Mouse (Mus musculus) liver, embryonic 12.5 days (tissue): ENCODE measurements around the gene Fam110c. TPM values are rescaled to one million over a fixed set of nuclear protein-coding genes. Genes with fewer than 3 reads are reported as not detected.
"Not testable (repeated sequence)": the region's sequence is repeated elsewhere in the genome, so short reads cannot be mapped to it uniquely, and the experiment has no call there.

Source experiments
- ATAC-seq: fragments of 200-750 bp; cut with Nextera tagmentation; 2 replicates; pipeline ENCODE4 v1.8.0; 2017; ENCODE audit warnings: moderate number of reproducible peaks, mild to moderate bottlenecking, moderate library complexity
- H3K27ac ChIP-seq: fragments of 300-500 bp; sonication (generic); 2 replicates; pipeline ENCODE4 v1.5.1; 2016; ENCODE audit warnings: mild to moderate bottlenecking
- H3K27me3 ChIP-seq: fragments of 300-500 bp; sonication (generic); replicated peaks from 2 replicates; pipeline ENCODE4 v1.6.1; 2016; ENCODE audit warnings: mild to moderate bottlenecking, moderate library complexity
- H3K36me3 ChIP-seq: fragments of 300-500 bp; sonication (generic); 2 replicates; pipeline ENCODE4 v1.6.1; 2016; ENCODE audit warnings: mild to moderate bottlenecking, moderate library complexity
- H3K4me1 ChIP-seq: fragments of 300-500 bp; sonication (generic); 2 replicates; pipeline ENCODE4 v1.6.1; 2016
- H3K4me2 ChIP-seq: fragments of 300-500 bp; sonication (generic); 2 replicates; pipeline ENCODE4 v1.6.1; 2016; ENCODE audit warnings: mild to moderate bottlenecking, moderate library complexity
- H3K4me3 ChIP-seq: fragments of 300-500 bp; sonication (generic); 2 replicates; pipeline ENCODE4 v1.5.1; 2016; ENCODE audit warnings: mild to moderate bottlenecking, moderate library complexity
- H3K9ac ChIP-seq: fragments of 300-500 bp; sonication (generic); 2 replicates; pipeline ENCODE4 v1.6.1; 2016; ENCODE audit warnings: mild to moderate bottlenecking, moderate library complexity
- H3K9me3 ChIP-seq: fragments of 300-500 bp; sonication (generic); replicated peaks from 2 replicates; pipeline ENCODE4 v1.6.1; 2016; ENCODE audit warnings: mild to moderate bottlenecking, moderate library complexity
- WGBS: fragments of 180-500 bp; shearing (Covaris S2); methylation state at CpG from one replicate; pipeline ENCODE4 v1.1.7; 2016; ENCODE audit not compliant: insufficient replicate concordance; 5-methylcytosine and 5-hydroxymethylcytosine counted together
- polyA plus RNA-seq: library from polyadenylated mRNA; unstranded; fragments of >200 nt; fragmentation: Nextera tagmentation; extraction: Ambion mirVana; gene quantifications from 2 replicates; pipeline ENCODE4 v1.2.1, GENCODE M21; 2016

Gene Fam110c
- polyA plus RNA-seq: 1.3 and 1.4 TPM in 2 replicates

DNA sequence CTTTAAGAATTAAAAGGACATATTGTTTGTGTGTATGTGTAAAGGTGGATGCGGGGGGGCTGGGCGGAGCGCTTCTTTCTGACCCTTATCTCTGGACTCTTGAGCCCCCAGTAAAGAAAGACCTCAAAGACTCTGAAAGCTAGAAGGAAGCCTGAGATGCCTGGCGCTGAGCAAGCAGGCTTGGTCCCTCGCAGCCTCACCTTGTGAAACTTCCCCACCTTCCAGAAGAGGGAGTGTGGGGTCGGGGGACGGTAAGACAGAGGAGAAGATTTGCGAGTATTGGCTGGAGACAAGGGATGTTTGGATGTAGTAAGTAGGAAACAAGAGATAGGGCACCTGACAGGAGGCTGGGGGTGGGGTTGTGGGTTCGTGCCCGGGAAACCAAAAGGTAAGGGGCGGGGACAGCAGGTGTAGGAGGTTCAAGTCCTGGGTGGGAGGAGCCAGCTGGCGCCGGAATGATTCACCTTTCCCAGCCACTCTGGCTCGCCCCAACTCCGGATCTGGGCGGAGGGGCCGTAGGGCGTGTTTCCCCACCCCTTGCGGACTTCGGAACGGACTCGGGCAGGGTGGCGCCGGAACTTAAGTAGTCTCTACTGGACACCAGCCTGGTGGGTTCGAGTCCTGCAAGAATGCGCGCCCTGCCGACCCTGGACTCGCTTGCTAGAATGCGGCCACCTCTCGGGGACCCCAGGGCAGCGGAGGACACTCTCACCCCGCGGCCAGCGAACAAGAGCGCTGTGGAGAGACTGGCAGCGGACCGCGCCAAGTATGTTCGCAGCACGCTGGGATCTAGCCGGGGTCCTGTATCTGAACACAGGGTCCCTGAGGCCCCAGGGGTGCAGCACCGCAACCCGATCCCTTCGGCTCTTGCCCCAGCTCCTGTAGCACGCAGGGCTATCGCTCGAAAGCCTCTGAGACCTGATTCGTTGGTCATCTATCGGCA, at the start of gene Fam110c:
Gene Fam110c (plus strand): TSS at position 450 of the 943 bp plus-strand sequence.
- H3K4me3 ChIP-seq: peak within 1 kb of the TSS; percentile 71
- WGBS: 2% methylated on average over 50 of the region's 50 CpGs
- peak within 1 kb of the TSS; percentile 86 for H3K27ac ChIP-seq
- peak within 1 kb of the TSS; percentile 77 for H3K9ac ChIP-seq
- no peaks in the 10 kb centered on the region for H3K36me3 ChIP-seq
- H3K27me3 ChIP-seq: peaks cover 13% of the 10 kb centered on the region
- ATAC-seq: peak; percentile 59
- no peaks in the 10 kb centered on the region for H3K9me3 ChIP-seq
- H3K4me2 ChIP-seq: peak within 1 kb of the TSS; percentile 98
- H3K4me1 ChIP-seq: peaks cover 50% of the 10 kb centered on the region

- Histone ChIP-seq H3K4me2 (no peak overlapping the region), H3K4me3 (no peak overlapping the region), H3K9me3 (no peaks in the 10 kb centered on the region), H3K27ac (no peak overlapping the region), H3K9ac (no peak overlapping the region), H3K27me3 (no peaks in the 10 kb centered on the region), H3K4me1 (no peaks in the 10 kb centered on the region), H3K36me3 (no peaks in the 10 kb centered on the region)
- ATAC-seq: no peak
- 60% methylated on average over 7 of the region's 7 CpGs for WGBS
Observed at GRCm38 (mm10) chr12:31026423-31026822, 47.2 kb upstream of the Fam110c start.

GRCm38 (mm10) chr12:31052066-31052465, 21.6 kb upstream of the Fam110c start:
- H3K9ac ChIP-seq: no peak overlapping the region
- H3K4me1 ChIP-seq: no peaks in the 10 kb centered on the region
- H3K27me3 ChIP-seq: no peaks in the 10 kb centered on the region
- no peaks in the 10 kb centered on the region for H3K9me3 ChIP-seq
- H3K27ac ChIP-seq: no peak overlapping the region
- H3K4me2 ChIP-seq: no peak overlapping the region
- WGBS: 64% methylated on average over 4 of the region's 4 CpGs
- no peak for ATAC-seq
- no peaks in the 10 kb centered on the region for H3K36me3 ChIP-seq
- H3K4me3 ChIP-seq: no peak overlapping the region

GRCm38 (mm10) chr12:31056291-31056864, 17.3 kb upstream of the Fam110c start:
- no peak overlapping the region for H3K9ac ChIP-seq
- H3K36me3 ChIP-seq: no peaks in the 10 kb centered on the region
- no peaks in the 10 kb centered on the region for H3K4me1 ChIP-seq
- whole genome bisulfite sequencing: 45% methylated on average over 6 of the region's 6 CpGs
- no peak for ATAC-seq
- no peaks in the 10 kb centered on the region for H3K27me3 ChIP-seq
- H3K27ac ChIP-seq: no peak overlapping the region
- no peak overlapping the region for H3K4me2 ChIP-seq
- H3K4me3 ChIP-seq: no peak overlapping the region
- no peaks in the 10 kb centered on the region for H3K9me3 ChIP-seq

DNA sequence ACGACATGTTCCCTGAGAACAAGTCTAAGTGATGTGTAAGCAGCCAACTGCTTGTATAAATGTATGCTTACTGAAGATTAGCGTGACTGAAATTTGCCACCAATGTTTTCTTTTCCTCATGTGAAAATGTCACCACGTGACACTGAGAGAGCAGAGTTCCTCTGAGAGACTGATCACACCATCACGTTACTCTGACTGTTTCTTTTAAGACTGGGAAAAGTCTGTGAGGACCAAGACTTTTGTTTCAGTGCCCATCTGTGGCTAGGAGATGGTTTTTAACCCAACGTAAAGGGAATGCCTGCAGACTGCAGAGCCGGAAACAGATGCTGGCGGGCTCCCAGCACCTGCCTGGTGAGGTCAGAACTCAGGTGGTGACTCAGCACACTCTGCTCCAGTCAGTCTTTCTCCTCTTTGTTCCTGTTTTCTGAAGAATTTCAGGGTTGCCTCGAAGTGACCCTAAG, 14.2 kb upstream of the Fam110c start:
- H3K27ac ChIP-seq: no peak overlapping the region
- H3K4me2 ChIP-seq: no peak overlapping the region
- H3K36me3 ChIP-seq: no peaks in the 10 kb centered on the region
- H3K9me3 ChIP-seq: no peaks in the 10 kb centered on the region
- H3K27me3 ChIP-seq: no peaks in the 10 kb centered on the region
- H3K4me1 ChIP-seq: no peaks in the 10 kb centered on the region
- WGBS: 36% methylated on average over 8 of the region's 8 CpGs
- no peak overlapping the region for H3K4me3 ChIP-seq
- no peak for ATAC-seq
- no peak overlapping the region for H3K9ac ChIP-seq

DNA sequence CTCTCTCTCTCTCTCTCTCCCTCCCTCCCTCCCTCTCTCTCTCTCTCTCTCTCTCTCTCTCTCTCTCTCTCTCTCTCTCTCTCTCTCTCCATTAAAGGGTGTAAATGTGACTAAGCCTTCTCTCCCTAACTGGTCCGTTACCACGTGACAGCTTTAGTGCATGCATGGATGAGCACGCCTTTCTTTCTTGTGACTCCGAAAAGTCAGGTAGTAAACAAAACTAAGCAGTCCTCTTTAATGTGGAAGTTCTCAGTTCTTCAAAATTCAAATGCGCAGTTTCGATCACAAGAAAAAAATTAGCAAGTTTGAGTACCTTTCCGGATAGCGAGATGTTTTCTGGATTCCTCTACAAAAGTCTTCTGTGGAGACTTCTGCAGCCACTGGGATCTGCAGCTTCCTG, 13.4 kb upstream of the Fam110c start:
- Histone ChIP-seq H3K27ac (no peak overlapping the region), H3K4me2 (no peak overlapping the region), H3K9ac (no peak overlapping the region), H3K36me3 (no peaks in the 10 kb centered on the region), H3K27me3 (no peaks in the 10 kb centered on the region), H3K9me3 (no peaks in the 10 kb centered on the region), H3K4me3 (no peak overlapping the region), H3K4me1 (no peaks in the 10 kb centered on the region)
- no peak for ATAC-seq
- WGBS: 56% methylated on average over 8 of the region's 8 CpGs

DNA sequence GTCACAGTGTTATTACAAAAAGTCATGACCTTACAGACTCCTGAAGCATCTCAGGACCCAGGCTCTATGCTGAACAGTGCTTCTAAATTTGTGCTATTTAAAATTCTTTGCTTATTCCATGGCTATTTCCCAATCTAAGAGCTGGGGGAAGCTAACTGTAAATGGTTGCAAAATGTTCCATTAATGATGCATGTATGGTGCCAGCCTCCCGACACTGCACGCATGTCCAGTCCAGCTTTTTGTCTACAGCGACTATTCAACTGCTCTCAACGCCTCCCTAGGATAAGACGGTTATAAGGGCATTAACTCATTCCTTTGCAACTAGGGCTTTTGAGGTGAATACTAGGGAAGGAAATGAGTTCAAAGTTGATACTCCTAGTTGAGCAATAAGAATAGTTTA, 2.4 kb upstream of the Fam110c start:
- H3K4me1 ChIP-seq: peaks cover 26% of the 10 kb centered on the region
- WGBS: 79% methylated on average over 5 of the region's 5 CpGs
- ATAC-seq: no peak
- H3K4me2 ChIP-seq: no peak overlapping the region
- no peak overlapping the region for H3K9ac ChIP-seq
- no peak overlapping the region for H3K27ac ChIP-seq
- H3K36me3 ChIP-seq: no peaks in the 10 kb centered on the region
- no peak overlapping the region for H3K4me3 ChIP-seq
- no peaks in the 10 kb centered on the region for H3K9me3 ChIP-seq
- H3K27me3 ChIP-seq: peaks cover 9% of the 10 kb centered on the region

GRCm38 (mm10) chr12:31074355-31074786, 710 bp downstream of the Fam110c start:
- H3K9ac ChIP-seq: peak overlapping the region; percentile 77
- under 1% methylated on average over 18 of the region's 18 CpGs for WGBS
- peak; percentile 81 for ATAC-seq
- H3K9me3 ChIP-seq, H3K36me3 ChIP-seq: not testable (repeated sequence)
- peak overlapping the region; percentile 98 for H3K4me2 ChIP-seq
- peaks cover 13% of the 10 kb centered on the region for H3K27me3 ChIP-seq
- peaks cover 57% of the 10 kb centered on the region for H3K4me1 ChIP-seq
- peak overlapping the region; percentile 71 for H3K4me3 ChIP-seq
- H3K27ac ChIP-seq: peak overlapping the region; percentile 86

- H3K9ac ChIP-seq: peak overlapping the region; percentile 64
- peak; percentile 50 for ATAC-seq
- WGBS: under 1% methylated on average over 24 of the region's 24 CpGs
- peaks cover 13% of the 10 kb centered on the region for H3K27me3 ChIP-seq
- peak overlapping the region; percentile 86 for H3K27ac ChIP-seq
- H3K36me3 ChIP-seq: no peaks in the 10 kb centered on the region
- peak overlapping the region; percentile 65 for H3K4me3 ChIP-seq
- no peaks in the 10 kb centered on the region for H3K9me3 ChIP-seq
- H3K4me1 ChIP-seq: peaks cover 60% of the 10 kb centered on the region
- peak overlapping the region; percentile 98 for H3K4me2 ChIP-seq
Observed at GRCm38 (mm10) chr12:31074839-31075538, 1.3 kb downstream of the Fam110c start.

DNA sequence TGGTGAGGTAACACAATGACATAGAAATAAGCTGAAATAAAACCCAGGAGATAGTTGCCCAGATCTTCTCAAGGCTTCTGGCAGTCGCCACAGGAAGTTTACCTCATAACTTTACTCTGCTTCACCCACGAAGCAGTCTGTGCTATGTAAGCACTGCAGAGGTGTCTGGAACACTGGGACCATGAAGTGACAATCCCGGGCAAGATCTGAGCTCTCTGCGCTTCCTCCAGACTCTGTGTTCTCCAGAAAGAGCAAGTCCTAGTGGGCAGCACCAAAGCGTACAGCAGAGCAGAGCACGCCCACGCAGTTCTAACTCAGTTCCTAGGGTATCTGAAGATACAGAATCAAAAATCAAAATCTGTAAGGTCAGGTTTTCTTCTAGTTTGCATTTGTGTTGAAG, 3.4 kb downstream of the Fam110c start:
- 56% methylated on average over 7 of the region's 7 CpGs for WGBS
- H3K27ac ChIP-seq: no peak overlapping the region
- H3K4me3 ChIP-seq: no peak overlapping the region; the same call in 1 of the 2 replicates
- H3K9ac ChIP-seq: no peak overlapping the region
- peaks cover 80% of the 10 kb centered on the region for H3K4me1 ChIP-seq
- H3K9me3 ChIP-seq: no peaks in the 10 kb centered on the region
- ATAC-seq: no peak
- peak overlapping the region; percentile 98 for H3K4me2 ChIP-seq
- H3K27me3 ChIP-seq: peaks cover 13% of the 10 kb centered on the region
- H3K36me3 ChIP-seq: no peaks in the 10 kb centered on the region

DNA sequence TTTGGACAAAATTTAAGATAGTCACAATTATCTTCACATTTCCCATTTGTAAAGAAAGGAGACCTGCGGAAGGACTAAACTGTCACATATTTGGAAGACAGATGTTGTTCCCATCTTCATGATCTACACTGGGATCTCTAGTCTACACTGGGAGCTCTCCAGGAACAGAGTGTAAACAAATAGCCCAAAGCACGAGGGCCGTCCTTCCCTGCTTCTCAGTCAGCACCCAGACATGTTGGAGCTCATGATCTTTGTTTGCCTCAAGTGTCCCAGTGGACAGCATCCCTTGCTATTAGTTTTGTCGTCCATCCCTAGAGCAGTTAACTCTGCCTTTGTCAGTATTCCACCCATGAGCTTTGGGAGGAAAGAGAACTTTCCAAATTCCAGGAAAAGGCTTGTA, 4.4 kb downstream of the Fam110c start:
- Histone ChIP-seq H3K27ac (no peak overlapping the region; the same call in 1 of the 2 replicates), H3K9ac (peak overlapping the region; percentile 27; the same call in 1 of the 2 replicates), H3K4me1 (peaks cover 90% of the 10 kb centered on the region), H3K4me2 (peak overlapping the region; percentile 51), H3K9me3 (no peaks in the 10 kb centered on the region), H3K4me3 (peak overlapping the region; percentile 3; the same call in 1 of the 2 replicates), H3K27me3 (peaks cover 4% of the 10 kb centered on the region; the same call in 1 of the 2 replicates), H3K36me3 (no peaks in the 10 kb centered on the region)
- 53% methylated on average over 4 of the region's 4 CpGs for WGBS
- ATAC-seq: no peak
